Mouse (Mus musculus) lung, embryonic 16.5 days (tissue): ENCODE results near the gene Tk2. TPM values are rescaled to one million over a fixed set of nuclear protein-coding genes. Genes with fewer than 3 reads are reported as not detected.

ENCODE experiments used
- ATAC-seq: fragments of 200-750 bp; cut with Nextera tagmentation; 2 replicates; pipeline ENCODE4 v1.8.0; 2017; ENCODE audit warnings: low read depth, mild to moderate bottlenecking, moderate library complexity
- H3K27ac ChIP-seq: fragments of 300-500 bp; sonication (generic); 2 replicates; pipeline ENCODE4 v1.5.1; 2014; ENCODE audit warnings: mild to moderate bottlenecking, control low read depth, low read length
- H3K27me3 ChIP-seq: fragments of 300-500 bp; sonication (generic); 2 replicates; pipeline ENCODE4 v1.6.1; 2014; ENCODE audit warnings: low read depth, low read length, mixed read lengths; ENCODE audit not compliant: control insufficient read depth, insufficient read depth
- H3K36me3 ChIP-seq: fragments of 300-500 bp; sonication (generic); 2 replicates; pipeline ENCODE4 v1.6.1; 2014; ENCODE audit warnings: low read length; ENCODE audit not compliant: control insufficient read depth, insufficient read depth
- H3K4me1 ChIP-seq: fragments of 300-500 bp; sonication (generic); replicated peaks from 2 replicates; pipeline ENCODE4 v1.6.1; 2014; ENCODE audit warnings: low read length, mixed read lengths; ENCODE audit not compliant: control insufficient read depth, insufficient read depth
- H3K4me2 ChIP-seq: fragments of 300-500 bp; sonication (generic); 2 replicates; pipeline ENCODE4 v1.6.1; 2014; ENCODE audit warnings: low read depth, low read length, control low read depth
- H3K4me3 ChIP-seq: fragments of 300-500 bp; sonication (generic); 2 replicates; pipeline ENCODE4 v1.5.1; 2014; ENCODE audit warnings: mild to moderate bottlenecking, low read length, control low read depth
- H3K9ac ChIP-seq: fragments of 300-500 bp; sonication (generic); 2 replicates; pipeline ENCODE4 v1.6.1; 2014; ENCODE audit warnings: low read length, control low read depth
- H3K9me3 ChIP-seq: fragments of 300-500 bp; sonication (generic); 2 replicates; pipeline ENCODE4 v1.6.1; 2016; ENCODE audit warnings: low read length; ENCODE audit not compliant: control insufficient read depth
- WGBS: fragments of 180-500 bp; shearing (Covaris S2); extraction: QIAGEN DNeasy Blood & Tissue Kit; methylation state at CpG from one replicate; pipeline ENCODE4 v1.1.7; 2014; 5-methylcytosine and 5-hydroxymethylcytosine counted together
- polyA plus RNA-seq: library from polyadenylated mRNA; unstranded; fragments of >200 nt; fragmentation: Nextera tagmentation; extraction: Ambion mirVana; gene quantifications from 2 replicates; pipeline ENCODE4 v1.2.1, GENCODE M21; 2015

The Tk2 gene
- polyA plus RNA-seq, 1 experiment from 2014 or later = 15.9 TPM

GRCm38 (mm10) chr8:104199802-104200201 is 48.6 kb downstream of the Tk2 start:
- Histone ChIP-seq H3K4me1 (no peaks in the 10 kb centered on the region), H3K9ac (no peak overlapping the region), H3K27me3 (no peaks in the 10 kb centered on the region), H3K9me3 (no peaks in the 10 kb centered on the region), H3K36me3 (no peaks in the 10 kb centered on the region), H3K4me3 (no peak overlapping the region), H3K27ac (no peak overlapping the region), H3K4me2 (no peak overlapping the region)
- ATAC-seq = no peak
- WGBS = 60% methylated on average over 5 of the region's 5 CpGs

GRCm38 (mm10) chr8:104191496-104191895 is 56.9 kb downstream of the Tk2 start:
- peaks cover 5% of the 10 kb centered on the region; the same call in 1 of the 2 replicates for H3K4me1 ChIP-seq
- H3K4me2 ChIP-seq = no peak overlapping the region
- peak; percentile 80 for ATAC-seq

GRCm38 (mm10) chr8:104190777-104191468 is 57.4 kb downstream of the Tk2 start:
- 57% methylated on average over 6 of the region's 6 CpGs for WGBS
- no peaks in the 10 kb centered on the region for H3K27me3 ChIP-seq
- peaks cover 5% of the 10 kb centered on the region; the same call in 1 of the 2 replicates for H3K4me1 ChIP-seq
- no peak overlapping the region for H3K27ac ChIP-seq
- no peak overlapping the region for H3K4me2 ChIP-seq
- peak; percentile 52; the same call in 1 of the 2 replicates for ATAC-seq
- H3K4me3 ChIP-seq = no peak overlapping the region
- H3K36me3 ChIP-seq = no peaks in the 10 kb centered on the region
- H3K9me3 ChIP-seq = no peaks in the 10 kb centered on the region
- no peak overlapping the region for H3K9ac ChIP-seq

More at GRCm38 (mm10) chr8:104191496-104191895, 56.9 kb downstream of the Tk2 start:
- Histone ChIP-seq H3K27ac (no peak overlapping the region), H3K4me3 (no peak overlapping the region), H3K9ac (no peak overlapping the region), H3K27me3 (no peaks in the 10 kb centered on the region), H3K36me3 (no peaks in the 10 kb centered on the region), H3K9me3 (no peaks in the 10 kb centered on the region)
- WGBS = 14% methylated on average over 11 of the region's 11 CpGs

GRCm38 (mm10) chr8:104188459-104188858 is 59.9 kb downstream of the Tk2 start:
- no peak overlapping the region for H3K9ac ChIP-seq
- peaks cover 5% of the 10 kb centered on the region; the same call in 1 of the 2 replicates for H3K4me1 ChIP-seq
- H3K4me2 ChIP-seq = no peak overlapping the region
- H3K4me3 ChIP-seq = no peak overlapping the region
- WGBS = 50% methylated on average over 5 of the region's 5 CpGs
- H3K36me3 ChIP-seq = no peaks in the 10 kb centered on the region
- no peak for ATAC-seq
- H3K27ac ChIP-seq = no peak overlapping the region
- no peaks in the 10 kb centered on the region for H3K9me3 ChIP-seq
- H3K27me3 ChIP-seq = no peaks in the 10 kb centered on the region

- no peak overlapping the region for H3K9ac ChIP-seq
- H3K36me3 ChIP-seq = no peaks in the 10 kb centered on the region
- peaks cover 5% of the 10 kb centered on the region; the same call in 1 of the 2 replicates for H3K4me1 ChIP-seq
- no peak for ATAC-seq
- no peak overlapping the region for H3K4me3 ChIP-seq
- no peak overlapping the region for H3K27ac ChIP-seq
- H3K9me3 ChIP-seq = no peaks in the 10 kb centered on the region
- WGBS = 85% methylated on average over 6 of the region's 6 CpGs
- no peak overlapping the region for H3K4me2 ChIP-seq
- H3K27me3 ChIP-seq = no peaks in the 10 kb centered on the region
These were observed 60.7 kb downstream of the Tk2 start for GRCm38 (mm10) chr8:104187622-104188021.

- H3K4me2 ChIP-seq = no peak overlapping the region
- H3K9ac ChIP-seq = no peak overlapping the region
- H3K4me3 ChIP-seq = no peak overlapping the region
- no peak overlapping the region for H3K27ac ChIP-seq
- 47% methylated on average over 4 of the region's 4 CpGs for WGBS
- no peaks in the 10 kb centered on the region for H3K9me3 ChIP-seq
- H3K4me1 ChIP-seq = peaks cover 4% of the 10 kb centered on the region; the same call in 1 of the 2 replicates
- ATAC-seq = no peak
- H3K36me3 ChIP-seq = no peaks in the 10 kb centered on the region
- no peaks in the 10 kb centered on the region for H3K27me3 ChIP-seq
These were observed 61.5 kb downstream of the Tk2 start for GRCm38 (mm10) chr8:104186827-104187226.

- H3K4me1 ChIP-seq = no peaks in the 10 kb centered on the region
- H3K36me3 ChIP-seq = no peaks in the 10 kb centered on the region
- no peak overlapping the region for H3K4me2 ChIP-seq
- H3K9me3 ChIP-seq = no peaks in the 10 kb centered on the region
- ATAC-seq = peak; percentile 52; the same call in 1 of the 2 replicates
- H3K9ac ChIP-seq = no peak overlapping the region
- H3K27ac ChIP-seq = no peak overlapping the region
- WGBS = 36% methylated on average over 6 of the region's 6 CpGs
- H3K27me3 ChIP-seq = no peaks in the 10 kb centered on the region
- no peak overlapping the region for H3K4me3 ChIP-seq
These were observed 63.5 kb downstream of the Tk2 start for GRCm38 (mm10) chr8:104184905-104185304.

GRCm38 (mm10) chr8:104177054-104177453 is 71.3 kb downstream of the Tk2 start:
- Histone ChIP-seq H3K4me2 (no peak overlapping the region), H3K4me1 (no peaks in the 10 kb centered on the region), H3K9ac (no peak overlapping the region), H3K4me3 (no peak overlapping the region), H3K36me3 (no peaks in the 10 kb centered on the region), H3K27ac (no peak overlapping the region), H3K27me3 (peaks cover 17% of the 10 kb centered on the region), H3K9me3 (no peaks in the 10 kb centered on the region)
- 70% methylated on average over 4 of the region's 4 CpGs for WGBS
- no peak for ATAC-seq
